Mouse (Mus musculus) retina, postnatal 1 day (tissue): ENCODE measurements around the gene Olfr744.
"Not testable (repeated sequence)": the region's sequence is repeated elsewhere in the genome, so short reads cannot be mapped to it uniquely, and the experiment has no call there.

Experiments used
- DNase-seq: peaks from one replicate; pipeline ENCODE4 v3.0.0-alpha.2; 2012

The Olfr744 gene

DNA sequence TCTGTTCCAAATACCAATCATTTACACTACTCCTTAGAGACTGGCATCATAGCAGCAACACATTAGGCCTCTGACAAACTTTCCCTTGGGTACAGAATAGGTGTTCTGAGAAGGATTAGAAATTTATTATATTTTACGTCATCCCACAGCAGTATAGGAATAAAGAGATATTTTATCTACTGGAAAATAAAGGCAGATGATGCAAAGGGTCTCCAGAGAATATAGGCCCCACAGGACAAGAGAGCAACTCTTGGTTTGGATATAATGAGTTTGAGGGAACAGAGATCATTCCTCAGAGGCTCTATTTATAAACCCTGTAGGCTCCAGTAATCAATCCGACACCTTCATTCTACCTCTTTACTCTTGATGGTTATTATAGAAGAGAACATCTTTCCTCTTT lies at the start of gene Olfr744:
Gene Olfr744, plus strand, starts transcription at position 301 of the 400 bp plus-strand sequence.
- no peak for DNase-seq

DNA sequence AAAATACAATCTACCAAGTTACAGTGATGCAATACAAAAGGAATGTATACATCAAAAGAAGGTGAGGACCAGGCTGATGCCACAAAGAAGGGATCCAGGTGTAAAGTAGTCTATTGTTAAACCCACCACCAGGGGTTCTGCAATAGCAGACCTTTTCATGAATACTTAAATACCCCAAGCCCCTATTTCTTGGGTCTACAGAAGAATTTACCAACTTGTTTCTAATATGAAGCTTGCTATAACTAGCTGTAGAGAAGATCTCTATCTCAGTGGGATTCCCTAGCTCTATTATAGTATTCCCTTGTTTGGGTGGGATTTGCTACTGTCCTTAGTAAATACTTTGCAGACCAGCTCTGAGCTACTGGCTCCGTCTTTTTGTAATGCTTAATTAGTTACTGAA lies 41.6 kb upstream of the Olfr744 start:
- not testable (repeated sequence) for DNase-seq

DNA sequence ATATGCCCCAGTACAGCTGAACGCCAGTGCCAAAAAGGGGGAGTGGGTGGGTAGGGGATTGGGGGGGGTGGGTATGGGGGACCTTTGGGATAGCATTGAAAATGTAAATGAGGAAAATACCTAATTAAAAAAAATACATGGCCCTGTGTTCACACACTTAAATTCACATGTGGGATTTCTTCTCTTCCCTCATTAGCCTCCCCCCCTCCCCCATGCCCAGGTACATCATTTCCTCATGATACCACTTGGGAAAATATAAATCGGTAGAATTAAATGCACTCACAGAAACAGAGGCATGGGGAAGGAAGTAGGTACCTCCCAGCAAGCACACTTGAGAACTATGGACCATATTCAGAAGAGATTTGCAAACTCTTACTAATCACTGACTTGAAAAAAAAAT lies 24.4 kb downstream of the Olfr744 start, which contains the start of gene Olfr745:
Gene Olfr745, plus strand, starts transcription at position 301 of the 400 bp plus-strand sequence.
- no peak for DNase-seq

DNA sequence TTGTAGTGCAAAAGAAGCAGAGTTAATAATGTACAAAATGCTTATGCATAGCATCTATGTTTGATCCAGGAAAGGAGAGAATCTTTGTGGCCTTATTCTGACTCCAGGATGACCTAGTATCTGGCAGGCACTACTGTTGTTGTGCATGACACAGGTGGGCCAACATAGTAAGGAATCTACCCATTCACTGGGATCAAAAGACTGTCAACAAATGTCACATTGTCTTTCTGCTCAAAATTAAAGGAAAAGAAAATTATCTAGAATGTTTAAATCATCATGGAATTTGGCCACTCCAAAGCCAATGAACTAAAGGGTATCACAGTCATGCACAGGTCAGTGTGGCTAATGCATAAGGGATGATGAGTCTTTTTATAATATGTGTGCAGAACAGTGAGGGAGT lies 32.1 kb downstream of the Olfr744 start, which contains the start of gene Olfr746:
Gene Olfr746, plus strand, starts transcription at position 301 of the 400 bp plus-strand sequence.
- DNase-seq, result no peak
